Mouse (Mus musculus) C2C12 (cell line): ENCODE results near the gene Exoc5.

ENCODE experiments used
- CTCF ChIP-seq: IDR thresholded peaks from one replicate; pipeline ENCODE4 v1.5.1; 2011; ENCODE audit not compliant: control insufficient read depth, insufficient read depth, insufficient read length
- MAX ChIP-seq: IDR thresholded peaks from one replicate; pipeline ENCODE4 v1.6.1; 2011; ENCODE audit warnings: mild to moderate bottlenecking, control low read depth
- MYOD1 ChIP-seq: IDR thresholded peaks from one replicate; pipeline ENCODE4 v1.6.1; 2011; ENCODE audit warnings: low read depth; ENCODE audit not compliant: control insufficient read depth, insufficient read length
- MYOG ChIP-seq: IDR thresholded peaks from one replicate; pipeline ENCODE4 v1.6.1; 2011; ENCODE audit not compliant: control insufficient read depth, insufficient read length; ENCODE audit errors: extremely low read depth
- USF1 ChIP-seq: IDR thresholded peaks from one replicate; pipeline ENCODE4 v1.6.1; 2011; ENCODE audit warnings: low read depth, mild to moderate bottlenecking, control low read depth, moderate library complexity

- TF ChIP-seq CTCF (no peak), USF1 (no peak), MAX (no peak), MYOD1 (no peak), MYOG (no peak)
Observed at GRCm38 (mm10) chr14:49073896-49074295, 7.4 kb upstream of the Exoc5 start.
